Mouse (Mus musculus) neural tube, postnatal 0 days (tissue): Measurements from ENCODE around the gene Sema7a. TPM values are rescaled to one million over a fixed set of nuclear protein-coding genes. Genes with fewer than 3 reads are reported as not detected.

Experiments used
- polyA plus RNA-seq: library from polyadenylated mRNA; unstranded; fragments of >200 nt; fragmentation: Nextera tagmentation; extraction: Ambion mirVana; gene quantifications from 2 replicates; pipeline ENCODE4 v1.2.1, GENCODE M21; 2015

Gene Sema7a
- 4.5 and 4.8 TPM in 2 replicates for polyA plus RNA-seq

DNA sequence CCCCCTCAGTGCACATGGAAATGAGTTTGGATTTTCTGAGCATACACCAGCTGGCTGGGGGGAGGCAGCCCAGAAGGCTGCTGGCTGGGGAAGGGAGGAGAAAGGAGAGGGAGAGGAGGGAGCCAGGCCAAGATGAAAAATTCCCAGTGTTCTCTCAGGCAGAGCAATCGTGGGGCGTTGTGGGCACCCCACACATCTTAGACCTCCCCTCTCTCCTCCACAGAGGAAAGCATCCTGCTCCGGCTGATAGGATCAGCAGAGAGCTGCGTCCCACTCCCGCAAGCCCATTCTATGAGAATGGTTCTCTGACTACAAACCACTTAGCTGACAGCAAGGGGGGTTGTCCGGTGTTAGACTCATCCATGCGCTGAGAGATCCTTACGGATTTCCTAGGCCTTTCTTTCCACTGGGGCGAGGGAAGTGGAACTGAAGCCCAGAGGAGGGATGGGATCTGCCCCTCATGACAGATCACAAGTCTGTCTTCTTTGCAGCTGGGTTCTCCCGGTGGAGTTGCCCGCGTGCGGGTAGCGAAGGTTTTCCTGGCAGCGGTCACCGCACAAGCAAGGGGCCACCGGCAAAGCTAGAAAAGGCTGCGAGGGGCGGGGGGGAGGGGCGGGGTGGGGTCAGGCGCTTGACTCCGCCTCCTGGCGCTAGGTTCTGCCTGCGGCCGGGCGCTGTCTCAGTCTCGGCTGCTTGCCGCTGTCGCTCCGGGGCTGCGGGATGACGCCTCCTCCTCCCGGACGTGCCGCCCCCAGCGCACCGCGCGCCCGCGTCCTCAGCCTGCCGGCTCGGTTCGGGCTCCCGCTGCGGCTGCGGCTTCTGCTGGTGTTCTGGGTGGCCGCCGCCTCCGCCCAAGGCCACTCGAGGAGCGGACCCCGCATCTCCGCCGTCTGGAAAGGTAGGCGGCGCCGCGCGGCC lies at the start of gene Sema7a:
TSS of gene Sema7a (plus strand) at position 682 of the 918 bp plus-strand sequence.

DNA sequence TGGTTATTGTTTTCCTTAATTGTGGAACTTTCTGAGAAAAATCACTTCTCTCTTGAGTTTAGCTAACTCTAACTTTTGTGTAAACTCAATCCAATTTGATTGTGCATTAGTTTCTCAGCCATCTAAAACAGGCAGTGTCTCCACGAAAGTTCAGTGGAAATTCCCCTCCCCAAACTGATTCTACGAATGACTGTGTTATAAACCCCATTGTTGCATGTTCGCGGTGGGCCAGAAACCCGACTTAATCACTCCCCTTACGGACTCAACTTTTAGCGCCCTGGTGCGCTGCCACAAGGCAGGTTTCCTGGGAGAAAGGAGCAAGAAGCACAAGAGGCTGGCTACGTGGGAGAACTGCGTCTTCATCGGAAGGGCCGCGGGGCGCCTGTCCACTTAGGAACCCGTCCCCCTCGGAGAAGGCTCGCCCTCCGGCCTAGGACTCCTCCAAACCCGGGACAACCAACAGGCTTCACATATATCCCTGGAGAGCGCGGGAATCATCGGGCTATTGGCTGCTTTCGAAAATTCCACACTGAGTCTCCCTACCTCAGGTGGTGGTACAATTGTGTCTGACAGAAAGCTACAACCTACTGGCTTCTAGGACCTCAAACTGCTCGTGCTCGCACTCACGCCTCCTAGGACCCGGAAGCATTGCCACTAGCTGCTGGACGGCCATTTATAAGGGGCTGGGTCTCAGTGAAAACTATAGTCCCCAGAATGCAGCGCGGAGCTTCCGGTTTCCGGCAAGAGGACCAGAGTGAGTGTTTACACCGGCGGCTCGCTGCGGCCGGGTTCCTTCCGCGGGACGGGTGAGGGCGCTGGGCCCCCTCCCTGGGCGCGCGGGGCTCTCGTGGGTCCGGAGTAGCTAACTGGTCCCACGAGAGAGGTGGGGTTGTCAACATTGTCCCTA lies 29.4 kb upstream of the Sema7a start, which contains the start of gene Ubl7:
TSS of gene Ubl7 (plus strand) at position 726 of the 907 bp plus-strand sequence.

DNA sequence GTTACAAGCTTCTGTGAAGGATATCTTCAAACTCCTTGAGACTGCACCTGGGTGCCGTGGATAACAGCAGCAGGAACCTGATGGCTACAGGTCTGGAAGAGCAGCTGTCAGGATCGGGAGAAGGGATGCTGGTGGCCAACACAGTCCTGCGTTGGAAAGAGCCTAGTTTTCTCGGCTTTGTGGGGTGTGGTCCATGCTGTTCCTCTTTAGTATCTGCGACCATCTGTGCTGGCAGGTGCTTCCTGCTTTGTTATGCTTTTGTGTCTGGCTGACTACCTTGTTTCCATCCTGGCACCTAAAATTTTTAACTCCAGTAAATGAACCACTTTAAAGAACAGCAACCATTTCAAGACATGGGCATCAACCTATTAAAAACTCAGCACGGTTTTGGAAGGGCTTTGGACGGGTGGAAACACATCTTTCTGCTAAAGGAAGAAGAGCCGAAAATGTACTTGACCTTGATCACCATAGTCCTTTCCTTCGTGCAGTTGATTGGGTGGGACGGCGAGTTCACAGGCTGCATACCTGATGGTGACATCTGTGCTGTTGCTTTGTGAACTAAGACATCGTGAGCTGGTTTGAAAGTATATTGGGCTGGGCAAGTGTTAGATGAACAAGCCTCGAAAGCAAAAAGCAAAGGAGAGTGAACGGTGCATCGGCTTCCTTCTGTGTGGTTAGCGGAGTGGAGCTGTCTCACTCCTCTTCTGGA lies 66.0 kb downstream of the Sema7a start, which contains the start of gene Cyp11a1:
TSS of gene Cyp11a1 (plus strand) at position 659 of the 709 bp plus-strand sequence.

Other genes with a start within 250 kb of the Sema7a start
- gene Edc3, start 231.6 kb upstream of the Sema7a start, polyA plus RNA-seq, result 20.3 and 23.6 TPM in 2 replicates
- 47.6 and 52.7 TPM in 2 replicates for gene Clk3, start 174.3 kb upstream of the Sema7a start, polyA plus RNA-seq
- 4.0 and 4.1 TPM in 2 replicates for gene Arid3b, start 103.3 kb upstream of the Sema7a start, polyA plus RNA-seq
- 157 and 158 TPM in 2 replicates for gene Ubl7, start 29.1 kb upstream of the Sema7a start, polyA plus RNA-seq
- 0.77 and 1.5 TPM in 2 replicates for gene Cyp11a1, start 66.3 kb downstream of the Sema7a start, polyA plus RNA-seq
- gene Stra6, start 123.7 kb downstream of the Sema7a start, polyA plus RNA-seq, result 12.9 and 13.6 TPM in 2 replicates
- 0.80 and 1.3 TPM in 2 replicates for gene Ccdc33, start 178.7 kb downstream of the Sema7a start, polyA plus RNA-seq